Mouse (Mus musculus) kidney, embryonic 14.5 days (tissue): ENCODE data around the gene Prdx6. TPM values are rescaled to one million over a fixed set of nuclear protein-coding genes. Genes with fewer than 3 reads are reported as not detected.
A peak's percentile ranks its signal among the peaks of the same experiment; 100 is the strongest.

Source experiments
- ATAC-seq: fragments of 200-750 bp; cut with Nextera tagmentation; 2 replicates; pipeline ENCODE4 v1.8.0; 2017; ENCODE audit warnings: moderate number of reproducible peaks, mild to moderate bottlenecking, moderate TSS enrichment, moderate library complexity; ENCODE audit not compliant: low FRiP score, low TSS enrichment
- H3K27ac ChIP-seq: fragments of 300-500 bp; sonication (generic); 2 replicates; pipeline ENCODE4 v1.5.1; 2014; ENCODE audit warnings: low read depth, mild to moderate bottlenecking, low read length, moderate library complexity, mixed read lengths
- H3K27me3 ChIP-seq: fragments of 300-500 bp; sonication (generic); 2 replicates; pipeline ENCODE4 v1.6.1; 2014; ENCODE audit warnings: mild to moderate bottlenecking, low read length; ENCODE audit not compliant: control insufficient read depth, insufficient read depth
- H3K36me3 ChIP-seq: fragments of 300-500 bp; sonication (generic); 2 replicates; pipeline ENCODE4 v1.6.1; 2014; ENCODE audit warnings: low read length, mixed read lengths; ENCODE audit not compliant: control insufficient read depth, insufficient read depth
- H3K4me1 ChIP-seq: fragments of 300-500 bp; sonication (generic); 2 replicates; pipeline ENCODE4 v1.6.1; 2014; ENCODE audit warnings: low read length, mixed read lengths; ENCODE audit not compliant: control insufficient read depth, insufficient read depth
- H3K4me2 ChIP-seq: fragments of 300-500 bp; sonication (generic); replicated peaks from 2 replicates; pipeline ENCODE4 v1.6.1; 2014; ENCODE audit warnings: low read depth, mild to moderate bottlenecking, low read length
- H3K4me3 ChIP-seq: fragments of 300-500 bp; sonication (generic); 2 replicates; pipeline ENCODE4 v1.5.1; 2014; ENCODE audit warnings: mild to moderate bottlenecking, low read length
- H3K9ac ChIP-seq: fragments of 300-500 bp; sonication (generic); 2 replicates; pipeline ENCODE4 v1.6.1; 2014; ENCODE audit warnings: low read depth, mild to moderate bottlenecking, low read length, moderate library complexity
- H3K9me3 ChIP-seq: fragments of 300-500 bp; sonication (generic); 2 replicates; pipeline ENCODE4 v1.6.1; 2016; ENCODE audit warnings: low read length; ENCODE audit not compliant: control insufficient read depth
- WGBS: fragments of 180-500 bp; shearing (Covaris S2); extraction: QIAGEN DNeasy Blood & Tissue Kit; methylation state at CpG from one replicate; pipeline ENCODE4 v1.1.7; 2014; 5-methylcytosine and 5-hydroxymethylcytosine counted together
- polyA plus RNA-seq: library from polyadenylated mRNA; unstranded; fragments of >200 nt; fragmentation: Nextera tagmentation; extraction: Ambion mirVana; gene quantifications from 2 replicates; pipeline ENCODE4 v1.2.1, GENCODE M21; 2014

Gene Prdx6
- 526 and 601 TPM in 2 replicates for polyA plus RNA-seq

GRCm38 (mm10) chr1:161250604-161251416 lies at the start of gene Prdx6:
Gene Prdx6 (minus strand): TSS chr1:161251219.
- H3K27me3 ChIP-seq: no peaks in the 10 kb centered on the region
- peak; percentile 97 for ATAC-seq
- WGBS: under 1% methylated on average over 66 of the region's 66 CpGs

GRCm38 (mm10) chr1:161288256-161288655 lies 37.2 kb upstream of the Prdx6 start:
- H3K27ac ChIP-seq: no peak overlapping the region
- peaks cover 7% of the 10 kb centered on the region; the same call in 1 of the 2 replicates for H3K9me3 ChIP-seq
- H3K27me3 ChIP-seq: no peaks in the 10 kb centered on the region
- no peaks in the 10 kb centered on the region for H3K4me1 ChIP-seq
- H3K4me3 ChIP-seq: no peak overlapping the region
- no peak for ATAC-seq
- H3K4me2 ChIP-seq: no peak overlapping the region
- H3K36me3 ChIP-seq: no peaks in the 10 kb centered on the region
- no peak overlapping the region for H3K9ac ChIP-seq
- 53% methylated on average over 12 of the region's 12 CpGs for WGBS

More at GRCm38 (mm10) chr1:161250604-161251416, at the start of gene Prdx6:
- peaks cover 15% of the 10 kb centered on the region; the same call in 1 of the 2 replicates for H3K4me1 ChIP-seq
- H3K27ac ChIP-seq: peak within 1 kb of the TSS; percentile 74; the same call in 1 of the 2 replicates
- peak within 1 kb of the TSS; percentile 94 for H3K4me3 ChIP-seq
- H3K9me3 ChIP-seq: no peaks in the 10 kb centered on the region
- H3K4me2 ChIP-seq: peak within 1 kb of the TSS; percentile 82
- H3K9ac ChIP-seq: peak within 1 kb of the TSS; percentile 91
- peaks cover 14% of the 10 kb centered on the region for H3K36me3 ChIP-seq

- H3K4me3 ChIP-seq: no peak overlapping the region
- peaks cover 7% of the 10 kb centered on the region; the same call in 1 of the 2 replicates for H3K9me3 ChIP-seq
- ATAC-seq: peak; percentile 76; the same call in 1 of the 2 replicates
- H3K4me1 ChIP-seq: no peaks in the 10 kb centered on the region
- H3K27ac ChIP-seq: no peak overlapping the region
- no peaks in the 10 kb centered on the region for H3K27me3 ChIP-seq
- no peaks in the 10 kb centered on the region for H3K36me3 ChIP-seq
- H3K9ac ChIP-seq: no peak overlapping the region
- no peak overlapping the region for H3K4me2 ChIP-seq
- 33% methylated on average over 11 of the region's 11 CpGs for WGBS
Observed at GRCm38 (mm10) chr1:161286726-161287310, 35.8 kb upstream of the Prdx6 start.

GRCm38 (mm10) chr1:161281054-161281688 lies 30.2 kb upstream of the Prdx6 start:
- no peak overlapping the region for H3K4me2 ChIP-seq
- H3K27me3 ChIP-seq: no peaks in the 10 kb centered on the region
- H3K4me3 ChIP-seq: no peak overlapping the region
- no peak for ATAC-seq
- no peak overlapping the region for H3K27ac ChIP-seq
- 75% methylated on average over 3 of the region's 3 CpGs for WGBS
- H3K36me3 ChIP-seq: no peaks in the 10 kb centered on the region
- no peak overlapping the region for H3K9ac ChIP-seq
- H3K9me3 ChIP-seq: no peaks in the 10 kb centered on the region
- H3K4me1 ChIP-seq: no peaks in the 10 kb centered on the region

GRCm38 (mm10) chr1:161279244-161279908 lies 28.4 kb upstream of the Prdx6 start:
- no peaks in the 10 kb centered on the region for H3K4me1 ChIP-seq
- no peak overlapping the region for H3K27ac ChIP-seq
- no peaks in the 10 kb centered on the region for H3K27me3 ChIP-seq
- WGBS: 40% methylated on average over 6 of the region's 6 CpGs
- no peaks in the 10 kb centered on the region for H3K9me3 ChIP-seq
- H3K36me3 ChIP-seq: no peaks in the 10 kb centered on the region
- no peak for ATAC-seq
- H3K9ac ChIP-seq: no peak overlapping the region
- H3K4me2 ChIP-seq: no peak overlapping the region
- H3K4me3 ChIP-seq: no peak overlapping the region

- Histone ChIP-seq H3K4me2 (no peak overlapping the region), H3K4me1 (no peaks in the 10 kb centered on the region), H3K9me3 (no peaks in the 10 kb centered on the region), H3K4me3 (no peak overlapping the region), H3K27ac (no peak overlapping the region), H3K9ac (no peak overlapping the region), H3K36me3 (no peaks in the 10 kb centered on the region), H3K27me3 (no peaks in the 10 kb centered on the region)
- ATAC-seq: no peak
- 85% methylated on average over 1 of the region's 1 CpGs for WGBS
Observed at GRCm38 (mm10) chr1:161273486-161273885, 22.5 kb upstream of the Prdx6 start.

- Histone ChIP-seq H3K4me2 (no peak overlapping the region), H3K9ac (no peak overlapping the region), H3K4me3 (no peak overlapping the region), H3K9me3 (no peaks in the 10 kb centered on the region), H3K27ac (no peak overlapping the region), H3K36me3 (no peaks in the 10 kb centered on the region), H3K4me1 (no peaks in the 10 kb centered on the region), H3K27me3 (no peaks in the 10 kb centered on the region)
- ATAC-seq: no peak
- 67% methylated on average over 2 of the region's 2 CpGs for WGBS
Observed at GRCm38 (mm10) chr1:161271461-161271810, 20.4 kb upstream of the Prdx6 start.

GRCm38 (mm10) chr1:161270776-161271460 lies 19.9 kb upstream of the Prdx6 start:
- Histone ChIP-seq H3K4me2 (no peak overlapping the region), H3K4me3 (no peak overlapping the region), H3K9me3 (no peaks in the 10 kb centered on the region), H3K4me1 (no peaks in the 10 kb centered on the region), H3K9ac (no peak overlapping the region), H3K27ac (no peak overlapping the region), H3K36me3 (no peaks in the 10 kb centered on the region), H3K27me3 (no peaks in the 10 kb centered on the region)
- no peak for ATAC-seq
- 80% methylated on average over 4 of the region's 4 CpGs for WGBS
